Mouse (Mus musculus) fat pad, adult 2 months (tissue): ENCODE results near the gene Lrrc34.

ENCODE experiments used
- DNase-seq: peaks from one replicate; pipeline ENCODE4 v3.0.0-alpha.2; 2011; ENCODE audit warnings: low read depth, low spot score; ENCODE audit errors: extremely low read depth

Lrrc34 gene

GRCm38 (mm10) chr3:30600717-30601116 is 47.0 kb downstream of the Lrrc34 start:
- no peak for DNase-seq

- DNase-seq: no peak
These were observed 47.7 kb downstream of the Lrrc34 start, which contains the start of gene Actrt3 for GRCm38 (mm10) chr3:30599711-30600545. Actrt3 (minus strand) TSS chr3:30599939.

GRCm38 (mm10) chr3:30597271-30597670 is 50.4 kb downstream of the Lrrc34 start:
- no peak for DNase-seq

GRCm38 (mm10) chr3:30595111-30595832 is 52.4 kb downstream of the Lrrc34 start:
- DNase-seq: no peak

GRCm38 (mm10) chr3:30593719-30594485 is 53.8 kb downstream of the Lrrc34 start:
- DNase-seq: no peak

GRCm38 (mm10) chr3:30592418-30592853 is 55.2 kb downstream of the Lrrc34 start:
- DNase-seq: no peak

GRCm38 (mm10) chr3:30588865-30589264 is 58.8 kb downstream of the Lrrc34 start:
- DNase-seq: no peak
